Mouse (Mus musculus): Measurements from ENCODE around the gene Lilra5.
"Not testable (repeated sequence)": the region's sequence is repeated elsewhere in the genome, so short reads cannot be mapped to it uniquely, and the experiment has no call there.

Gene Lilra5

GRCm38 (mm10) chr7:4237454-4237853 lies at the start of gene Lilra5:
Lilra5 (plus strand) TSS chr7:4237754.
- DNase-seq (ENCODE audit: low read depth, low spot score), result no peak

GRCm38 (mm10) chr7:4207126-4207525 lies 30.4 kb upstream of the Lilra5 start:
- no peak for DNase-seq (ENCODE audit: low read depth, low spot score)

- no peak for DNase-seq (ENCODE audit: low read depth, low spot score)
Measured at GRCm38 (mm10) chr7:4208626-4209025, 28.9 kb upstream of the Lilra5 start.

GRCm38 (mm10) chr7:4213436-4213835 lies 24.1 kb upstream of the Lilra5 start:
- not testable (repeated sequence) for DNase-seq (ENCODE audit: low read depth, low spot score)

- DNase-seq (ENCODE audit: low read depth, low spot score), result no peak
Measured at GRCm38 (mm10) chr7:4215396-4215795, 22.2 kb upstream of the Lilra5 start.

GRCm38 (mm10) chr7:4215805-4216204 lies 21.7 kb upstream of the Lilra5 start:
- DNase-seq (ENCODE audit: low read depth, low spot score), result no peak

- no peak for DNase-seq (ENCODE audit: low read depth, low spot score)
Measured at GRCm38 (mm10) chr7:4235536-4235935, 2.0 kb upstream of the Lilra5 start.

DNA sequence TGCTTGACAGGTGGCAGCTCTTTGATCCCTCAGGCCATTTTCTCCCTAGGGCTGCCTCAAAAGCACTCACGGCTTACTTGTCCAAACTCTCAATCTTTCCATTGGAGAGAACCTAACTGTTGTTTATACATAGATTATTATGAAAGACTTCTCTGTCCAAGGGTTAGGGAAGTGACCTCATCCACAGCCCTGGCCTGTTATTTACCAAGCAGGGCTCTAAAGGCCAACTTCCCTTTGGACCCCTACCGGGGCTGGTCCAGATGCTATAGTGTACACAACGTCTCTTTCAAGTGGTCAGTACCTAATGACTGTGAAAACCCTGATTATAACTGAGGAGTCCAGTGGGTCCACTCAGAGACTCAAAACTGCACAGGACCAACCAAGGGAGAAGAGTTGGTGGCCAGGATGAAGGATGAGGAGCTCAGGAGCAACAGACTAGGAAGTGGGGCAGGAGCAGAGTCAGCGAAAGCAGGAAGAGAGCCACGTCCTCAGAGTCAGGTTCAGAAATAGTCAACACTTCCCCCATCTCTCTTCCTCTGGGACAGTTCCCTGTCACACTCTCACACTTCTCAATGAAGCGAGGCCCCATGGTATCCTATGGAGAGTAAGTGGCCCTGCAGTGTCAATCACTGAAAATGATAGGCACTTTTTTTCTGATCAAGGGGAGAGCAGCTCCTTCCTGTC lies 1.6 kb downstream of the Lilra5 start:
- no peak for DNase-seq (ENCODE audit: low read depth, low spot score)

- DNase-seq (ENCODE audit: low read depth, low spot score), result not testable (repeated sequence)
Measured at GRCm38 (mm10) chr7:4251211-4251610, 13.7 kb downstream of the Lilra5 start.

GRCm38 (mm10) chr7:4256060-4256459 lies 18.5 kb downstream of the Lilra5 start:
- DNase-seq (ENCODE audit: low read depth, low spot score), result not testable (repeated sequence)

DNA sequence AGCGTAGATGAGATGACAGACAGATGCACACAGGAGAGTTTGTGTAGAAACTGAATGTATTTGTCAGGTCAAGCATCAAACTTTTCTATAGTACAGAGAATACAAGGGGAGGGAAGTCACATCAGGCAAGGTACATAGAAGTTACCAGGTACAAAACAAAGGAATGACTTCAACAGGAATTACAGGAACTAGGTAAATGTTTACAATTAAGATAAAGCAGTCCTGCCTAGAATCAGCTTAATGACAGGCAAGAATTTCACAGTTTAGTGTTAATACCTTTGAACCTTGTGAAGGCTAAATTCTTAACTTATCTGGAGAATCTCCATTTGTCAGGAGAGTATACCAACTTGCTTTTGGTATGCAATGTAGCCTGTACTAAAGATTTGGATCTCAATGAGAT lies 23.0 kb downstream of the Lilra5 start:
- not testable (repeated sequence) for DNase-seq (ENCODE audit: low read depth, low spot score)

GRCm38 (mm10) chr7:4272106-4272505 lies 34.6 kb downstream of the Lilra5 start:
- not testable (repeated sequence) for DNase-seq (ENCODE audit: low read depth, low spot score)

DNA sequence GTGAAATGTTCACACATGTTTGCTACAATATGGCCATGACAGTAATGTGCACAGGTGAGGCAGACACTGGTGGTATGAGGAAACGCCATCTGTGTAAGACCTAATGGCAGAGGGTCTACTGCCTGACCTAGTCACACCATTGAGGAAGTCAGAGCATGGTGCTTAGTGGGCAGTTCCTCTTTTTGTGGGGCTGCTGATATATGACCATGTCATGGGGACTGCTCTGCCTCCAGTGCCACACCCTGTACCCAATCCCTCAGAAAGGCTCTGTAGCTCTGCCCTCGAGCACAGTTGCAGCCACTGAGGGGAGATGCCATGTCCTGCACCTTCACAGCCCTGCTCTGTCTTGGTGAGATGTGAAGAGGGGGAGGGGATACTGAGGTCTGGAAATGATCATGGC lies 36.3 kb downstream of the Lilra5 start:
- not testable (repeated sequence) for DNase-seq (ENCODE audit: low read depth, low spot score)

- not testable (repeated sequence) for DNase-seq (ENCODE audit: low read depth, low spot score)
Measured at GRCm38 (mm10) chr7:4275500-4275899, 37.9 kb downstream of the Lilra5 start.

DNA sequence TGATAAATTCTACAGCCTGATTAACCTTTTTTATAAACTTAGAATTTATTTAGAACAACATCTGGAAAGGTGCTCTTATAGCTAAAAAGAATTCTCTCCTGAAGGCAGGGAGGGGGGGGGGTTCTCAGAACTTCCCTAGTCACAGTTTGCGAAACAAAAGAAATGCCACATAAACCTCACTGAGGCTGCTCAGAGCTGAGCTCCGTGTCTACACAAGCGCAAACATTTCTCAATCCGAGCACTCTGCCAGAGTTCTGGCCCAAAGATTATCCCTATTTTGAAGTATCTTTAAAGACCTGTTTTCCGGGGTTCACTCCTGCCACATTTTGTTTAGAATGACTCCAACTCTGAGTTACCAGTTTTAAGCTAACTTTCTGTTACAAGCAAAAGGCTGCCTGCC lies 55.1 kb downstream of the Lilra5 start:
- DNase-seq (ENCODE audit: low read depth, low spot score), result no peak

Measured in brain, embryonic 18.5 days (tissue).